Mouse (Mus musculus): ENCODE measurements around the gene Prkcg. TPM values are rescaled to one million over a fixed set of nuclear protein-coding genes. Genes with fewer than 3 reads are reported as not detected.

Prkcg gene
- polyA plus RNA-seq, 1 experiment = not detected

- no peak overlapping the region for H3K27ac ChIP-seq (ENCODE audit: insufficient read depth, low read depth, low read length)
- TF ChIP-seq POLR2A (IDR thresholded peaks at IDR 0.05; ENCODE audit: insufficient read depth, low read depth, low read length) = no peak
- no peak for TF ChIP-seq CTCF (IDR thresholded peaks at IDR 0.05; ENCODE audit: insufficient read depth, low read depth, low read length)
- 58% methylated on average over 11 of the region's 11 CpGs for WGBS
Measured at GRCm38 (mm10) chr7:3365547-3366279, 76.7 kb downstream of the Prkcg start.

GRCm38 (mm10) chr7:3366705-3367516 lies 77.9 kb downstream of the Prkcg start:
- Histone ChIP-seq H3K27ac (ENCODE audit: insufficient read depth, low read depth, low read length) (no peak overlapping the region), H3K4me3 (ENCODE audit: insufficient read depth, low read depth, low read length) (no peak overlapping the region), H3K4me1 (ENCODE audit: control insufficient read depth, insufficient read depth, low read length) (peaks cover 27% of the 10 kb centered on the region)
- WGBS = 40% methylated on average over 42 of the region's 42 CpGs
- TF ChIP-seq POLR2A (IDR thresholded peaks at IDR 0.05; ENCODE audit: insufficient read depth, low read depth, low read length) (no peak; the same call in 1 of the 2 replicates), CTCF (IDR thresholded peaks at IDR 0.05; ENCODE audit: insufficient read depth, low read depth, low read length) (no peak)

More at GRCm38 (mm10) chr7:3365547-3366279, 76.7 kb downstream of the Prkcg start:
- Histone ChIP-seq H3K4me3 (ENCODE audit: insufficient read depth, low read depth, low read length) (no peak overlapping the region), H3K4me1 (ENCODE audit: control insufficient read depth, insufficient read depth, low read length) (peaks cover 27% of the 10 kb centered on the region)

GRCm38 (mm10) chr7:3367569-3367968 lies 78.6 kb downstream of the Prkcg start:
- TF ChIP-seq CTCF (IDR thresholded peaks at IDR 0.05; ENCODE audit: insufficient read depth, low read depth, low read length) (no peak), POLR2A (IDR thresholded peaks at IDR 0.05; ENCODE audit: insufficient read depth, low read depth, low read length) (no peak)
- Histone ChIP-seq H3K4me1 (ENCODE audit: control insufficient read depth, insufficient read depth, low read length) (peaks cover 27% of the 10 kb centered on the region), H3K4me3 (ENCODE audit: insufficient read depth, low read depth, low read length) (no peak overlapping the region), H3K27ac (ENCODE audit: insufficient read depth, low read depth, low read length) (no peak overlapping the region)
- 17% methylated on average over 11 of the region's 11 CpGs for WGBS

GRCm38 (mm10) chr7:3368311-3368710 lies 79.3 kb downstream of the Prkcg start:
- 19% methylated on average over 12 of the region's 12 CpGs for whole genome bisulfite sequencing
- no peak for TF ChIP-seq POLR2A (IDR thresholded peaks at IDR 0.05; ENCODE audit: insufficient read depth, low read depth, low read length)
- TF ChIP-seq CTCF (IDR thresholded peaks at IDR 0.05; ENCODE audit: insufficient read depth, low read depth, low read length) = no peak
- Histone ChIP-seq H3K27ac (ENCODE audit: insufficient read depth, low read depth, low read length) (no peak overlapping the region), H3K4me1 (ENCODE audit: control insufficient read depth, insufficient read depth, low read length) (peaks cover 27% of the 10 kb centered on the region), H3K4me3 (ENCODE audit: insufficient read depth, low read depth, low read length) (no peak overlapping the region)

- H3K4me3 ChIP-seq (ENCODE audit: insufficient read depth, low read depth, low read length) = no peak overlapping the region
- WGBS = 67% methylated on average over 6 of the region's 6 CpGs
Measured at GRCm38 (mm10) chr7:3369189-3369588, 80.2 kb downstream of the Prkcg start.

GRCm38 (mm10) chr7:3370407-3370806 lies 81.4 kb downstream of the Prkcg start:
- Histone ChIP-seq H3K4me1 (ENCODE audit: control insufficient read depth, insufficient read depth, low read length) (peaks cover 27% of the 10 kb centered on the region), H3K27ac (ENCODE audit: insufficient read depth, low read depth, low read length) (no peak overlapping the region), H3K4me3 (ENCODE audit: insufficient read depth, low read depth, low read length) (no peak overlapping the region)
- 74% methylated on average over 4 of the region's 4 CpGs for WGBS
- no peak for TF ChIP-seq POLR2A (IDR thresholded peaks at IDR 0.05; ENCODE audit: insufficient read depth, low read depth, low read length)
- TF ChIP-seq CTCF (IDR thresholded peaks at IDR 0.05; ENCODE audit: insufficient read depth, low read depth, low read length) = no peak

More at GRCm38 (mm10) chr7:3369189-3369588, 80.2 kb downstream of the Prkcg start:
- Histone ChIP-seq H3K4me1 (ENCODE audit: control insufficient read depth, insufficient read depth, low read length) (peaks cover 27% of the 10 kb centered on the region), H3K27ac (ENCODE audit: insufficient read depth, low read depth, low read length) (no peak overlapping the region)
- TF ChIP-seq CTCF (IDR thresholded peaks at IDR 0.05; ENCODE audit: insufficient read depth, low read depth, low read length) (no peak), POLR2A (IDR thresholded peaks at IDR 0.05; ENCODE audit: insufficient read depth, low read depth, low read length) (no peak)

- 80% methylated on average over 2 of the region's 2 CpGs for WGBS
- H3K4me3 ChIP-seq (ENCODE audit: insufficient read depth, low read depth, low read length) = no peak overlapping the region
Measured at GRCm38 (mm10) chr7:3372376-3372775, 83.4 kb downstream of the Prkcg start.

GRCm38 (mm10) chr7:3373754-3374153 lies 84.8 kb downstream of the Prkcg start:
- TF ChIP-seq POLR2A (IDR thresholded peaks at IDR 0.05; ENCODE audit: insufficient read depth, low read depth, low read length) (no peak), CTCF (IDR thresholded peaks at IDR 0.05; ENCODE audit: insufficient read depth, low read depth, low read length) (no peak)
- no peak overlapping the region for H3K27ac ChIP-seq (ENCODE audit: insufficient read depth, low read depth, low read length)
- WGBS = 58% methylated on average over 8 of the region's 8 CpGs

More at GRCm38 (mm10) chr7:3372376-3372775, 83.4 kb downstream of the Prkcg start:
- Histone ChIP-seq H3K27ac (ENCODE audit: insufficient read depth, low read depth, low read length) (no peak overlapping the region), H3K4me1 (ENCODE audit: control insufficient read depth, insufficient read depth, low read length) (peaks cover 14% of the 10 kb centered on the region)
- TF ChIP-seq CTCF (IDR thresholded peaks at IDR 0.05; ENCODE audit: insufficient read depth, low read depth, low read length) = no peak
- TF ChIP-seq POLR2A (IDR thresholded peaks at IDR 0.05; ENCODE audit: insufficient read depth, low read depth, low read length) = no peak

GRCm38 (mm10) chr7:3376831-3377230 lies 87.9 kb downstream of the Prkcg start:
- Histone ChIP-seq H3K27ac (ENCODE audit: insufficient read depth, low read depth, low read length) (no peak overlapping the region), H3K4me1 (ENCODE audit: control insufficient read depth, insufficient read depth, low read length) (peaks cover 3% of the 10 kb centered on the region; the same call in 1 of the 2 replicates), H3K4me3 (ENCODE audit: insufficient read depth, low read depth, low read length) (no peak overlapping the region)
- peak; percentile 29; the same call in 1 of the 2 replicates for TF ChIP-seq CTCF (IDR thresholded peaks at IDR 0.05; ENCODE audit: insufficient read depth, low read depth, low read length)
- TF ChIP-seq POLR2A (IDR thresholded peaks at IDR 0.05; ENCODE audit: insufficient read depth, low read depth, low read length) = no peak
- 39% methylated on average over 4 of the region's 4 CpGs for WGBS

More at GRCm38 (mm10) chr7:3373754-3374153, 84.8 kb downstream of the Prkcg start:
- H3K4me3 ChIP-seq (ENCODE audit: insufficient read depth, low read depth, low read length) = no peak overlapping the region
- H3K4me1 ChIP-seq (ENCODE audit: control insufficient read depth, insufficient read depth, low read length) = peaks cover 5% of the 10 kb centered on the region; the same call in 1 of the 2 replicates

Other genes starting within 250 kb of the Prkcg start
- not detected in 2 replicates for gene AU018091, start 120.0 kb upstream of the Prkcg start, polyA plus RNA-seq (2012; ENCODE audit: insufficient read depth, insufficient read length, low replicate concordance, missing spikeins)
- not detected in 2 replicates for gene Nlrp12, start 39.4 kb upstream of the Prkcg start, polyA plus RNA-seq (2012; ENCODE audit: insufficient read depth, insufficient read length, low replicate concordance, missing spikeins)
- gene Myadm, start 99 bp upstream of the Prkcg start, polyA plus RNA-seq (2012; ENCODE audit: insufficient read depth, insufficient read length, low replicate concordance, missing spikeins) = not detected in 2 replicates
- gene Cacng7, start 43.8 kb downstream of the Prkcg start, polyA plus RNA-seq (2012; ENCODE audit: insufficient read depth, insufficient read length, low replicate concordance, missing spikeins) = not detected in 2 replicates
- gene Cacng8, start 101.5 kb downstream of the Prkcg start, polyA plus RNA-seq (2012; ENCODE audit: insufficient read depth, insufficient read length, low replicate concordance, missing spikeins) = not detected in 2 replicates
- gene Cacng6, start 135.0 kb downstream of the Prkcg start, polyA plus RNA-seq (2012; ENCODE audit: insufficient read depth, insufficient read length, low replicate concordance, missing spikeins) = not detected in 2 replicates
- not detected in 2 replicates for gene Tarm1, start 213.4 kb downstream of the Prkcg start, polyA plus RNA-seq (2012; ENCODE audit: insufficient read depth, insufficient read length, low replicate concordance, missing spikeins)